14 mouse cellular contexts compared by ENCODE assay signal in genomic region chr11:101433396-101433795, GRCm38 (mm10). TPM values are rescaled to one million over a fixed set of nuclear protein-coding genes. Genes with fewer than 3 reads are reported as not detected.
DNase-seq lines count a peak whose midpoint lies in the region; ATAC-seq and TF ChIP-seq lines count a peak whose summit lies in the region.
"Had no signal": no experiment of that assay in that cellular context is flagged by ENCODE, and none has a peak within 500 bp of the region (broad histone marks: within the 10 kb centered on the region; RNA-seq: fewer than 3 reads in every experiment).

No protein-coding gene starts in this region.

- H3K27ac ChIP-seq in hindbrain, postnatal 0 days, result 0 out of 2 replicates have a peak overlapping the region, but pooled peaks have one; percentile 11
- no peak overlapping the region for H3K27ac ChIP-seq in hindbrain, embryonic 16.5 days (ENCODE audit: low read depth, low read length)
- H3K27ac ChIP-seq: hindbrain, embryonic 10.5 days; intestine, embryonic 15.5 days had no signal

- H3K9ac ChIP-seq in hindbrain, postnatal 0 days (replicated peaks; ENCODE audit: low read length), result no peak overlapping the region; the same call in 1 of the 2 replicates
- H3K9ac ChIP-seq in hindbrain, embryonic 16.5 days (ENCODE audit: low read depth, low read length), result no peak overlapping the region
- H3K9ac ChIP-seq: intestine, embryonic 15.5 days had no signal

- 59% methylated on average over 13 of the region's 13 CpGs for WGBS in hindbrain, postnatal 0 days
- 78% methylated on average over 13 of the region's 13 CpGs for WGBS in hindbrain, embryonic 16.5 days

- H3K27me3 ChIP-seq in hindbrain, postnatal 0 days (ENCODE audit: insufficient read depth, low read length), result no peaks in the 10 kb centered on the region
- H3K27me3 ChIP-seq in hindbrain, embryonic 16.5 days (replicated peaks; ENCODE audit: control insufficient read depth, insufficient read depth, low read length), result no peaks in the 10 kb centered on the region
- H3K27me3 ChIP-seq: intestine, embryonic 15.5 days had no signal

- no peaks in the 10 kb centered on the region for H3K4me1 ChIP-seq in hindbrain, postnatal 0 days (ENCODE audit: insufficient read depth, low read length)
- H3K4me1 ChIP-seq in hindbrain, embryonic 16.5 days (ENCODE audit: control insufficient read depth, insufficient read depth, low read depth, low read length), result no peaks in the 10 kb centered on the region
- H3K4me1 ChIP-seq: intestine, embryonic 15.5 days had no signal

- TF ChIP-seq CTCF in hindbrain, postnatal 0 days (IDR thresholded peaks at IDR 0.05; ENCODE audit: low read depth), result no peak

- H3K4me3 ChIP-seq in hindbrain, postnatal 0 days (ENCODE audit: low read length), result no peak overlapping the region
- no peak overlapping the region for H3K4me3 ChIP-seq in hindbrain, embryonic 16.5 days (ENCODE audit: low read length)
- H3K4me3 ChIP-seq: hindbrain, embryonic 10.5 days; intestine, embryonic 15.5 days had no signal

- H3K36me3 ChIP-seq in hindbrain, postnatal 0 days (ENCODE audit: insufficient read depth, low read length), result peaks cover 37% of the 10 kb centered on the region
- peaks cover 36% of the 10 kb centered on the region for H3K36me3 ChIP-seq in hindbrain, embryonic 16.5 days (ENCODE audit: control insufficient read depth, insufficient read depth, low read length)

- no peak overlapping the region for H3K4me2 ChIP-seq in hindbrain, postnatal 0 days (ENCODE audit: low read depth, low read length)
- H3K4me2 ChIP-seq in hindbrain, embryonic 16.5 days (ENCODE audit: low read length), result no peak overlapping the region
- H3K4me2 ChIP-seq: intestine, embryonic 15.5 days; midbrain, embryonic 11.5 days had no signal

- peak; percentile 45 for DNase-seq in hindbrain, postnatal 0 days (ENCODE audit: low spot score)
- DNase-seq in adrenal gland, postnatal 14 days, result peak; percentile 42
- DNase-seq in cerebellum, adult 11-12 months, result peak; percentile 60
- peak; percentile 68 to 80 for DNase-seq in cerebellum, postnatal 25 days
- DNase-seq in right cerebral cortex, postnatal 10 days (ENCODE audit: low spot score in 2 of 2), result no peak
- DNase-seq in urinary bladder, postnatal 4 days (ENCODE audit: low spot score in 2 of 2), result no peak
- DNase-seq: layer of hippocampus, postnatal 36 days; lung, adult 18-20 months; lung, postnatal 4 days; right cerebral cortex, postnatal 14 days had no signal

- H3K9me3 ChIP-seq in hindbrain, postnatal 0 days (ENCODE audit: low read length), result no peaks in the 10 kb centered on the region
- no peaks in the 10 kb centered on the region for H3K9me3 ChIP-seq in hindbrain, embryonic 16.5 days (ENCODE audit: control insufficient read depth, low read length)
- H3K9me3 ChIP-seq: hindbrain, embryonic 10.5 days; intestine, embryonic 15.5 days had no signal

- ATAC-seq in hindbrain, postnatal 0 days, result peak; percentile 45
- ATAC-seq in hindbrain, embryonic 16.5 days, result no peak
- ATAC-seq: intestine, embryonic 15.5 days had no signal

RNA-seq across cellular contexts. Expression of gene Ptges3l, which starts 8.3 kb away (rescaled TPM):
- total RNA-seq in hindbrain, postnatal 0 days (2014; rRNA removed), result 0.31 and 0.58 TPM in 2 replicates
- 3.8 and 4.6 TPM in 2 replicates for polyA plus RNA-seq in hindbrain, postnatal 0 days (2015; fragmentation: Nextera tagmentation; extraction: Ambion mirVana)
- polyA plus RNA-seq in hindbrain, embryonic 16.5 days (2015; fragmentation: Nextera tagmentation; extraction: Ambion mirVana), result 3.1 and 3.9 TPM in 2 replicates
- total RNA-seq in adrenal gland, postnatal 14 days (2021), result 3.2 and 5.3 TPM in 2 replicates

RNA-seq across cellular contexts. Expression of gene Rundc1, which starts 8.5 kb away (rescaled TPM):
- total RNA-seq in hindbrain, postnatal 0 days (2014; rRNA removed), result 11.6 and 12.4 TPM in 2 replicates
- 21.4 and 22.7 TPM in 2 replicates for polyA plus RNA-seq in hindbrain, postnatal 0 days (2015; fragmentation: Nextera tagmentation; extraction: Ambion mirVana)
- 30.7 and 33.6 TPM in 2 replicates for polyA plus RNA-seq in hindbrain, embryonic 16.5 days (2015; fragmentation: Nextera tagmentation; extraction: Ambion mirVana)
- 19.6 and 20.9 TPM in 2 replicates for total RNA-seq in adrenal gland, postnatal 14 days (2021)

RNA-seq across cellular contexts. Expression of gene Rpl27, which starts 8.7 kb away (rescaled TPM):
- total RNA-seq in hindbrain, postnatal 0 days (2014; rRNA removed), result 535 and 538 TPM in 2 replicates
- polyA plus RNA-seq in hindbrain, postnatal 0 days (2015; fragmentation: Nextera tagmentation; extraction: Ambion mirVana), result 276 and 282 TPM in 2 replicates
- polyA plus RNA-seq in hindbrain, embryonic 16.5 days (2015; fragmentation: Nextera tagmentation; extraction: Ambion mirVana), result 204 and 207 TPM in 2 replicates
- total RNA-seq in adrenal gland, postnatal 14 days (2021), result 98.3 and 102 TPM in 2 replicates

RNA-seq across cellular contexts. Expression of gene Gm27029, which starts 8.8 kb away (rescaled TPM):
- total RNA-seq in hindbrain, postnatal 0 days (2014; rRNA removed), result 2.2 TPM in 1 of 2 replicates, not detected in the other
- polyA plus RNA-seq in hindbrain, postnatal 0 days (2015; fragmentation: Nextera tagmentation; extraction: Ambion mirVana), result 4.7 and 6.4 TPM in 2 replicates
- polyA plus RNA-seq in hindbrain, embryonic 16.5 days (2015; fragmentation: Nextera tagmentation; extraction: Ambion mirVana), result 8.1 and 9.5 TPM in 2 replicates
- total RNA-seq in adrenal gland, postnatal 14 days (2021), result 3.9 and 6.0 TPM in 2 replicates

RNA-seq across cellular contexts. Expression of gene Ifi35, which starts 14.8 kb away (rescaled TPM):
- 3.9 and 4.2 TPM in 2 replicates for total RNA-seq in hindbrain, postnatal 0 days (2014; rRNA removed)
- 5.3 and 5.8 TPM in 2 replicates for polyA plus RNA-seq in hindbrain, postnatal 0 days (2015; fragmentation: Nextera tagmentation; extraction: Ambion mirVana)
- 3.9 and 4.8 TPM in 2 replicates for polyA plus RNA-seq in hindbrain, embryonic 16.5 days (2015; fragmentation: Nextera tagmentation; extraction: Ambion mirVana)
- 29.0 and 29.6 TPM in 2 replicates for total RNA-seq in adrenal gland, postnatal 14 days (2021)

Comparison
In these comparisons a context has a peak if more than half of its experiments do, and no peak if none do; other contexts are left out.
1. DNase-seq: peak in hindbrain, postnatal 0 days (single experiment), adrenal gland, postnatal 14 days (single experiment), cerebellum, adult 11-12 months (single experiment) and cerebellum, postnatal 25 days (2 of 2); none in right cerebral cortex, postnatal 10 days (0 of 2) and urinary bladder, postnatal 4 days (0 of 2).